In the genomic region with DNA sequence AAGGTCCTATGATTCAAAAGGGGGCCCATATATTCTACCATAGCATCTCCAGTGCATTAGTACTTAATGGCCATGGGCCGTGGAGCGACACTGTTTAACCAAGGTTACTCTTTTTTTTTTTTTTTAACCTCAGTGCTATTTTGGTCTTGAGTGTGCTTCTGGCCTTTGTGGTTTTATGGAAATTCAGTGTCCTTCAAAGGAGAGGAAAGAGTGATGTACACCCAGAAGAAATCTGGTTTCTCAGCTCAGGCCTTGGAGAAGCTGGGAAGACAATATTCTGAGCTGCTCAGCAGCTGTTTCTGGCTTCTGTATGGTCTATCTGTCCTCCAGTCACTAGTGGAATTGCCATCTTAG, we compare ENCODE assay signal across 17 mouse cellular contexts.
DNase-seq lines count a peak whose midpoint lies in the region; ATAC-seq and TF ChIP-seq lines count a peak whose summit lies in the region.
"Had no signal": no experiment of that assay in that cellular context is flagged by ENCODE, and none has a peak within 500 bp of the region (broad histone marks: within the 10 kb centered on the region; RNA-seq: fewer than 3 reads in every experiment).

No protein-coding gene starts in this region.

- WGBS in heart, postnatal 0 days: 44% methylated on average over 2 of the region's 2 CpGs
- WGBS in midbrain, embryonic 12.5 days: 82% methylated on average over 2 of the region's 2 CpGs
- 96% methylated on average over 2 of the region's 2 CpGs for WGBS in midbrain, embryonic 14.5 days

- TF ChIP-seq EP300 in heart, postnatal 0 days (IDR thresholded peaks at IDR 0.05; ENCODE audit: low read depth): no peak

- no peak overlapping the region for H3K4me3 ChIP-seq in gastrocnemius, adult 2 months
- no peak overlapping the region for H3K4me3 ChIP-seq in heart, postnatal 0 days (ENCODE audit: low read depth, low read length)
- H3K4me3 ChIP-seq in midbrain, embryonic 12.5 days: no peak overlapping the region
- H3K4me3 ChIP-seq in midbrain, embryonic 14.5 days (replicated peaks; ENCODE audit: low read depth, low read length): no peak overlapping the region
- H3K4me3 ChIP-seq: embryonic facial prominence, embryonic 13.5 days; neural tube, embryonic 12.5 days had no signal

- no peak for TF ChIP-seq CTCF in gastrocnemius, adult 2 months (IDR thresholded peaks at IDR 0.05)
- no peak for TF ChIP-seq CTCF in heart, postnatal 0 days (IDR thresholded peaks at IDR 0.05; ENCODE audit: low read depth)

- no peak for DNase-seq in gastrocnemius, adult 2 months
- no peak for DNase-seq in gastrocnemius, postnatal 4 days (ENCODE audit: low spot score in 2 of 2)
- no peak for DNase-seq in heart, postnatal 0 days (ENCODE audit: low spot score)
- no peak for DNase-seq in heart, postnatal 14 days
- DNase-seq in midbrain, embryonic 14.5 days: no peak
- DNase-seq in kidney, postnatal 4 days: no peak
- DNase-seq: cerebellum, adult 11-12 months; cerebellum, postnatal 14 days; kidney, adult 18-20 months; left cerebral cortex, postnatal 4 days; liver; thymus, postnatal 25 days had no signal

- H3K36me3 ChIP-seq in heart, postnatal 0 days (replicated peaks; ENCODE audit: control insufficient read depth, insufficient read depth, low read length): no peaks in the 10 kb centered on the region
- H3K36me3 ChIP-seq in midbrain, embryonic 12.5 days: no peaks in the 10 kb centered on the region
- H3K36me3 ChIP-seq in midbrain, embryonic 14.5 days (ENCODE audit: control insufficient read depth, insufficient read depth, low read length): no peaks in the 10 kb centered on the region
- H3K36me3 ChIP-seq: embryonic facial prominence, embryonic 13.5 days; neural tube, embryonic 12.5 days had no signal

- H3K27me3 ChIP-seq in heart, postnatal 0 days (ENCODE audit: control insufficient read depth, insufficient read depth, low read length): no peaks in the 10 kb centered on the region
- peaks cover 6% of the 10 kb centered on the region for H3K27me3 ChIP-seq in midbrain, embryonic 12.5 days
- no peaks in the 10 kb centered on the region for H3K27me3 ChIP-seq in midbrain, embryonic 14.5 days (ENCODE audit: control insufficient read depth, insufficient read depth, low read length)
- H3K27me3 ChIP-seq: neural tube, embryonic 12.5 days had no signal

- no peak overlapping the region for H3K4me2 ChIP-seq in heart, postnatal 0 days (ENCODE audit: low read depth, low read length)
- no peak overlapping the region for H3K4me2 ChIP-seq in midbrain, embryonic 12.5 days (replicated peaks)
- H3K4me2 ChIP-seq in midbrain, embryonic 14.5 days (ENCODE audit: low read length): no peak overlapping the region
- H3K4me2 ChIP-seq: embryonic facial prominence, embryonic 13.5 days; neural tube, embryonic 12.5 days had no signal

- peaks cover 27% of the 10 kb centered on the region for H3K4me1 ChIP-seq in heart, postnatal 0 days (ENCODE audit: control insufficient read depth, insufficient read depth)
- peaks cover 50% of the 10 kb centered on the region for H3K4me1 ChIP-seq in midbrain, embryonic 12.5 days
- H3K4me1 ChIP-seq in midbrain, embryonic 14.5 days (ENCODE audit: control insufficient read depth, insufficient read depth, low read length): peaks cover 32% of the 10 kb centered on the region

- H3K9ac ChIP-seq in heart, postnatal 0 days (replicated peaks; ENCODE audit: low read depth, low read length): no peak overlapping the region
- no peak overlapping the region for H3K9ac ChIP-seq in midbrain, embryonic 12.5 days (replicated peaks)
- no peak overlapping the region for H3K9ac ChIP-seq in midbrain, embryonic 14.5 days (replicated peaks; ENCODE audit: low read length)
- H3K9ac ChIP-seq: embryonic facial prominence, embryonic 13.5 days; neural tube, embryonic 12.5 days had no signal

- H3K27ac ChIP-seq in gastrocnemius, adult 2 months: peak overlapping the region; percentile 86
- H3K27ac ChIP-seq in heart, postnatal 0 days (ENCODE audit: low read depth): peak overlapping the region; percentile 81
- peak overlapping the region; percentile 66; the same call in 1 of the 2 replicates for H3K27ac ChIP-seq in midbrain, embryonic 12.5 days (replicated peaks)
- no peak overlapping the region for H3K27ac ChIP-seq in midbrain, embryonic 14.5 days (replicated peaks; ENCODE audit: low read depth, low read length)
- H3K27ac ChIP-seq: embryonic facial prominence, embryonic 13.5 days; kidney, postnatal 0 days; neural tube, embryonic 12.5 days had no signal

- H3K9me3 ChIP-seq in heart, postnatal 0 days (replicated peaks; ENCODE audit: control insufficient read depth, low read length): no peaks in the 10 kb centered on the region
- H3K9me3 ChIP-seq in midbrain, embryonic 12.5 days: no peaks in the 10 kb centered on the region
- no peaks in the 10 kb centered on the region for H3K9me3 ChIP-seq in midbrain, embryonic 14.5 days (ENCODE audit: control insufficient read depth, low read length)
- H3K9me3 ChIP-seq: embryonic facial prominence, embryonic 13.5 days; neural tube, embryonic 12.5 days had no signal

- intact Hi-C loops in gastrocnemius, adult 2 months (cut with DNase I): loop anchor here (10.0 kb wide), 1 partner anchor 274 kb away; no protein-coding TSS in a partner anchor
- intact Hi-C loops in heart, postnatal 14 days (cut with DNase I): no loop called here

- ATAC-seq in heart, postnatal 0 days (ENCODE audit: insufficient read depth, low read depth): no peak
- no peak for ATAC-seq in midbrain, embryonic 12.5 days (ENCODE audit: low FRiP score, low read depth)
- ATAC-seq in midbrain, embryonic 14.5 days (ENCODE audit: low FRiP score, low TSS enrichment): no peak
- ATAC-seq: lung, postnatal 0 days had no signal
